Mouse (Mus musculus) liver, adult 10 weeks (tissue): Measurements from ENCODE around the gene Olfr830. TPM values are rescaled to one million over a fixed set of nuclear protein-coding genes. Genes with fewer than 3 reads are reported as not detected.

Experiments used
- polyA plus RNA-seq: library from polyadenylated mRNA; stranded (reverse); fragments of 350-450 nt; fragmentation: Illumina TruSeq; extraction: RNeasy Lipid Tissue Mini Kit (QIAGEN cat#74804); gene quantifications from one replicate; pipeline ENCODE4 v1.2.3, GENCODE M21; 2014; ENCODE audit warnings: low read depth, low replicate concordance

The Olfr830 gene
- polyA plus RNA-seq = not detected

DNA sequence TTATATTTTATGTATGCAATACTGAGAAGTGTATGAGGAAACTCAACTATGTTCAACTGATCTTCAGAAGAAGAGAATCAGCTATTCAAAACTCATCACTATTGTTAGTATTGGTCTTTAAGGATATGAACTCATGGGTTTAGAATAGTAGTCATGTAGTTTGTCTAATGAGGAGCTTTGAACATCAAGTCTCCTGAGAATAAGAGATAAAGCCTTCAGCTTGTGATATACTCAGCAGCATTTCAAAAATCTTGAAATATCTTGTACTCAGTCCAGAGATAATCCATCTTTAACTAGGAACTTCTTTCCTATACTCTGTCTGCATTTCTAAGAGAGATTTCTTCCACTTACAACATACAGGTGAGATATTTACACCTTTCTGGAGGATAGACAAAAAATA is at the start of gene Olfr830:
Olfr830 (plus strand) TSS at position 301 of the 400 bp plus-strand sequence.

DNA sequence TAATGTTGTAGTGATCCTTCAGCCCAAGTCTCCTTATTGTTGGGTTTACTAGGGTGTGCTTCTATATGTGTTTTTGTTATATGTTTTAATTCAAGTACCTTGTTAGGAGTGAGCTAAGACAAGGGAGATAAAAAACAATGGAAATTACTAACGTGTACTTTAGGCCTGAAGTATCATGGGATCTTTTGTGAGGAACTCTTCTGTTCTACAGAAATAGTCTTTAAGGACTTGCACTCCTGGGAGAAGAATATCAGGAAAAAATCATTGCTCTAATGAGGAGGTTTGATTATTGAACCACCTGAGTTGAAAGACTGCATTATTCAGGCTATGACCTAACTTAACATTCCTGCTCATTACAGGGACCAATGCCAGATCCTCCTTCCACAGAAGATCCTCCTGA is 19.9 kb upstream of the Olfr830 start, which contains the start of gene Olfr829:
Olfr829 (plus strand) TSS at position 301 of the 400 bp plus-strand sequence.

Other genes with a start within 250 kb of the Olfr830 start
- 0.74 TPM for gene Muc16, start 200.2 kb upstream of the Olfr830 start, polyA plus RNA-seq
- gene Olfr24, start 110.7 kb upstream of the Olfr830 start, polyA plus RNA-seq = not detected
- gene Olfr828, start 55.2 kb upstream of the Olfr830 start, polyA plus RNA-seq = not detected
- gene Olfr829, start 19.8 kb upstream of the Olfr830 start, polyA plus RNA-seq = not detected
- gene Olfr832, start 62.4 kb downstream of the Olfr830 start, polyA plus RNA-seq = not detected
- not detected for gene Olfr834, start 113.3 kb downstream of the Olfr830 start, polyA plus RNA-seq
- not detected for gene Olfr835, start 158.0 kb downstream of the Olfr830 start, polyA plus RNA-seq
- gene Olfr836, start 245.7 kb downstream of the Olfr830 start, polyA plus RNA-seq = not detected